Comparison of ENCODE assay signal across 8 mouse cellular contexts in genomic region chr2:181379778-181380177, GRCm38 (mm10). TPM values are rescaled to one million over a fixed set of nuclear protein-coding genes. Genes with fewer than 3 reads are reported as not detected.
DNase-seq lines count a peak whose midpoint lies in the region; ATAC-seq and TF ChIP-seq lines count a peak whose summit lies in the region.

Gene Lime1 (plus strand): TSS chr2:181380078.

- H3K36me3 ChIP-seq in intestine, embryonic 14.5 days (ENCODE audit: control insufficient read depth, insufficient read depth, low read length), result peaks cover 61% of the 10 kb centered on the region
- peaks cover 52% of the 10 kb centered on the region for H3K36me3 ChIP-seq in intestine, postnatal 0 days (ENCODE audit: control insufficient read depth, insufficient read depth)
- H3K36me3 ChIP-seq in MEL (ENCODE audit: control insufficient read depth in 1 of 2, insufficient read depth in 2 of 2, low read length in 2 of 2), result peaks cover 2 to 11% of the 10 kb centered on the region in 2 experiments; a peak in 3 of 4 replicates
- peaks cover 70% of the 10 kb centered on the region for H3K36me3 ChIP-seq in forebrain, embryonic 12.5 days (replicated peaks)

- H3K27me3 ChIP-seq in intestine, embryonic 14.5 days (replicated peaks; ENCODE audit: control insufficient read depth, insufficient read depth, low read length), result no peaks in the 10 kb centered on the region
- no peaks in the 10 kb centered on the region for H3K27me3 ChIP-seq in intestine, postnatal 0 days (replicated peaks; ENCODE audit: control insufficient read depth, insufficient read depth, low read length)
- H3K27me3 ChIP-seq in MEL (ENCODE audit: control insufficient read depth in 1 of 2, insufficient read depth in 2 of 2, low read length in 2 of 2), result no peaks in the 10 kb centered on the region
- H3K27me3 ChIP-seq in forebrain, embryonic 12.5 days, result no peaks in the 10 kb centered on the region

- ATAC-seq in intestine, embryonic 14.5 days (replicated peaks; ENCODE audit: low FRiP score, low TSS enrichment, low read depth), result no peak
- no peak for ATAC-seq in intestine, postnatal 0 days
- no peak for ATAC-seq in forebrain, embryonic 12.5 days (ENCODE audit: low FRiP score)

- no peaks in the 10 kb centered on the region for H3K4me1 ChIP-seq in intestine, embryonic 14.5 days (replicated peaks; ENCODE audit: control insufficient read depth, insufficient read depth, low read length)
- H3K4me1 ChIP-seq in intestine, postnatal 0 days (replicated peaks; ENCODE audit: control insufficient read depth, insufficient read depth, low read length), result no peaks in the 10 kb centered on the region
- H3K4me1 ChIP-seq in MEL (ENCODE audit: control insufficient read depth in 1 of 2, insufficient read depth in 2 of 2, low read length in 2 of 2), result no peaks in the 10 kb centered on the region
- H3K4me1 ChIP-seq in forebrain, embryonic 12.5 days, result no peaks in the 10 kb centered on the region

- TF ChIP-seq RAD21 in MEL (IDR thresholded peaks at IDR 0.05; ENCODE audit: low read depth, low read length), result no peak

- TF ChIP-seq CTCF in intestine, postnatal 0 days (IDR thresholded peaks at IDR 0.05; ENCODE audit: low read depth), result no peak
- TF ChIP-seq CTCF in MEL (IDR thresholded peaks at IDR 0.05 in 2 of 3, conservative IDR thresholded peaks at IDR 0.05 in 1 of 3; ENCODE audit: control insufficient read depth in 1 of 3, insufficient read depth in 1 of 3, low read depth in 2 of 3, low read length in 3 of 3, poor library complexity in 1 of 3, severe bottlenecking in 1 of 3), result no peak
- no peak for TF ChIP-seq CTCF in gastrocnemius, adult 2 months (IDR thresholded peaks at IDR 0.05)

- no peaks in the 10 kb centered on the region for H3K9me3 ChIP-seq in intestine, embryonic 14.5 days (ENCODE audit: control insufficient read depth, low read length)
- H3K9me3 ChIP-seq in intestine, postnatal 0 days (ENCODE audit: control insufficient read depth), result no peaks in the 10 kb centered on the region
- no peaks in the 10 kb centered on the region for H3K9me3 ChIP-seq in MEL (replicated peaks; ENCODE audit: insufficient read depth, low read length)
- H3K9me3 ChIP-seq in forebrain, embryonic 12.5 days, result no peaks in the 10 kb centered on the region

- TF ChIP-seq POLR2A in MEL (IDR thresholded peaks at IDR 0.05; ENCODE audit: control insufficient read depth in 1 of 2, insufficient read depth in 1 of 2, low read depth in 1 of 2, low read length in 2 of 2, poor library complexity in 1 of 2), result no peak

- no peak for TF ChIP-seq EP300 in MEL (IDR thresholded peaks at IDR 0.05; ENCODE audit: low read depth in 1 of 2, low read length in 2 of 2)

- intact Hi-C loops in left cerebral cortex, postnatal 36 days (cut with DNase I), result no loop called here
- intact Hi-C loops in gastrocnemius, adult 2 months (cut with DNase I), result no loop called here

- H3K9ac ChIP-seq in intestine, embryonic 14.5 days (ENCODE audit: low read length), result no peak within 1 kb of the TSS
- no peak within 1 kb of the TSS for H3K9ac ChIP-seq in intestine, postnatal 0 days (ENCODE audit: low read depth, low read length)
- H3K9ac ChIP-seq in MEL (ENCODE audit: control insufficient read depth, low read depth, low read length, poor library complexity, severe bottlenecking), result no peak within 1 kb of the TSS
- H3K9ac ChIP-seq in forebrain, embryonic 12.5 days, result no peak within 1 kb of the TSS

- H3K4me2 ChIP-seq in intestine, embryonic 14.5 days (ENCODE audit: low read length), result no peak within 1 kb of the TSS
- no peak within 1 kb of the TSS for H3K4me2 ChIP-seq in intestine, postnatal 0 days (replicated peaks; ENCODE audit: low read depth)
- H3K4me2 ChIP-seq in forebrain, embryonic 12.5 days, result no peak within 1 kb of the TSS

- 91% methylated on average over 12 of the region's 12 CpGs for WGBS in intestine, embryonic 14.5 days
- 94% methylated on average over 12 of the region's 12 CpGs for WGBS in intestine, postnatal 0 days
- WGBS in forebrain, embryonic 12.5 days, result 91% methylated on average over 12 of the region's 12 CpGs

- peaks cover 9% of the 10 kb centered on the region for H3K79me2 ChIP-seq in MEL (ENCODE audit: control insufficient read depth, insufficient read depth, low read length, poor library complexity)

- no peak for DNase-seq in intestine, embryonic 14.5 days (ENCODE audit: low spot score)
- no peak for DNase-seq in MEL (ENCODE audit: low read depth, low spot score)
- DNase-seq in left cerebral cortex, postnatal 36 days (ENCODE audit: low spot score in 2 of 2), result no peak
- DNase-seq in embryo, embryonic 10 days (ENCODE audit: low spot score), result no peak
- no peak for DNase-seq in gastrocnemius, adult 2 months
- no peak for DNase-seq in natural killer cell, adult 2 months (ENCODE audit: low spot score in 2 of 2)

- no peak within 1 kb of the TSS for H3K4me3 ChIP-seq in intestine, embryonic 14.5 days (ENCODE audit: low read depth, low read length)
- no peak within 1 kb of the TSS for H3K4me3 ChIP-seq in intestine, postnatal 0 days (ENCODE audit: low read depth, low read length)
- H3K4me3 ChIP-seq in MEL (ENCODE audit: control insufficient read depth in 1 of 2, insufficient read depth in 1 of 2, low read depth in 2 of 2, low read length in 2 of 2), result no peak within 1 kb of the TSS
- no peak within 1 kb of the TSS for H3K4me3 ChIP-seq in forebrain, embryonic 12.5 days (replicated peaks)
- no peak within 1 kb of the TSS for H3K4me3 ChIP-seq in gastrocnemius, adult 2 months

- no peak within 1 kb of the TSS for H3K27ac ChIP-seq in intestine, embryonic 14.5 days (ENCODE audit: low read depth)
- H3K27ac ChIP-seq in intestine, postnatal 0 days (ENCODE audit: low read depth, low read length), result no peak within 1 kb of the TSS; the same call in 1 of the 2 replicates
- no peak within 1 kb of the TSS for H3K27ac ChIP-seq in MEL (ENCODE audit: control insufficient read depth, low read depth, low read length)
- no peak within 1 kb of the TSS for H3K27ac ChIP-seq in forebrain, embryonic 12.5 days
- H3K27ac ChIP-seq in gastrocnemius, adult 2 months, result no peak within 1 kb of the TSS

TF ChIP-seq in MEL, 35 proteins besides CTCF, POLR2A, EP300 and RAD21:
- TF ChIP-seq USF1 (IDR thresholded peaks at IDR 0.05; ENCODE audit: low read depth, low read length) (no peak), JUND (IDR thresholded peaks at IDR 0.05; ENCODE audit: low read depth, low read length) (no peak), MAFK (IDR thresholded peaks at IDR 0.05; ENCODE audit: borderline replicate concordance, low read depth, low read length) (no peak), CHD1 (IDR thresholded peaks at IDR 0.05; ENCODE audit: low read depth, low read length) (no peak)
TF ChIP-seq in MEL: peak in this region for 0.

RNA-seq across cellular contexts. Expression of gene Lime1, which starts in this region (rescaled TPM):
- polyA plus RNA-seq in intestine, embryonic 14.5 days (2014; fragmentation: Nextera tagmentation; extraction: Ambion mirVana), result 20.5 and 22.2 TPM in 2 replicates
- polyA plus RNA-seq in intestine, postnatal 0 days (2015; fragmentation: Nextera tagmentation; extraction: Ambion mirVana), result 6.7 and 8.6 TPM in 2 replicates
- total RNA-seq in MEL (2012; rRNA removed), result 13.4 and 18.7 TPM in 2 replicates
- polyA plus RNA-seq in MEL (2012; ENCODE audit: insufficient read depth in 1 of 2, insufficient read length in 2 of 2, low read depth in 1 of 2, low replicate concordance in 2 of 2, missing spikeins in 1 of 2), result 10 to 100 TPM in 1 of 2 experiments, not detected in 1; 27.4 TPM
- polyA plus RNA-seq in forebrain, embryonic 12.5 days (2016; fragmentation: Nextera tagmentation; extraction: Ambion mirVana), result 33.9 and 34.5 TPM in 2 replicates
- 10 to 100 TPM; 30.5 to 48.6 TPM for total RNA-seq in left cerebral cortex, postnatal 36 days (2021)
- 1 to 10 TPM; 5.8 to 6.2 TPM for total RNA-seq in gastrocnemius, adult 2 months (2021)
